Mouse (Mus musculus) embryonic fibroblast, embryonic 13.5 days (primary cell): ENCODE measurements around the gene Speg.

ENCODE experiments used
- CTCF ChIP-seq: IDR thresholded peaks from 2 replicates; pipeline ENCODE4 v1.5.1; 2011; ENCODE audit warnings: mild to moderate bottlenecking, control low read depth, low read length, moderate library complexity, borderline replicate concordance; ENCODE audit not compliant: insufficient read depth
- POLR2A ChIP-seq: IDR thresholded peaks from 2 replicates; pipeline ENCODE4 v1.6.1; 2011; ENCODE audit warnings: low read depth, mild to moderate bottlenecking, control low read depth, low read length, moderate library complexity

- no peak for TF ChIP-seq POLR2A
- no peak for TF ChIP-seq CTCF
Measured at GRCm38 (mm10) chr1:75339337-75339736, 35.8 kb upstream of the Speg start.
